Mouse (Mus musculus): ENCODE measurements around the gene Eps8. TPM values are rescaled to one million over a fixed set of nuclear protein-coding genes. Genes with fewer than 3 reads are reported as not detected.

The Eps8 gene
- polyA plus RNA-seq, 2 experiments: 14.9 to 33.3 TPM

- no peaks in the 10 kb centered on the region for H3K4me1 ChIP-seq (ENCODE audit: control insufficient read depth, insufficient read depth, low read length)
- H3K36me3 ChIP-seq (ENCODE audit: control insufficient read depth, insufficient read depth, low read length): 0 out of 2 replicates have a peak, but pooled peaks cover 10% of the 10 kb centered on the region
- H3K27ac ChIP-seq (replicated peaks; ENCODE audit: low read depth, low read length): no peak overlapping the region
- TF ChIP-seq POLR2A (IDR thresholded peaks at IDR 0.05; ENCODE audit: borderline replicate concordance, extremely low read depth, insufficient read depth, insufficient read length): no peak
- H3K4me3 ChIP-seq (replicated peaks; ENCODE audit: low read length): no peak overlapping the region
- H3K27me3 ChIP-seq (ENCODE audit: control insufficient read depth, insufficient read depth, low read length): no peaks in the 10 kb centered on the region
- H3K9me3 ChIP-seq (ENCODE audit: control insufficient read depth, low read length): no peaks in the 10 kb centered on the region
- no peak overlapping the region for H3K9ac ChIP-seq (ENCODE audit: low read depth, low read length, severe bottlenecking)
- no peak for DNase-seq (ENCODE audit: low spot score)
- no peak overlapping the region for H3K4me2 ChIP-seq (replicated peaks; ENCODE audit: low read depth, low read length, severe bottlenecking)
- WGBS: 28% methylated on average over 1 of the region's 1 CpGs
- ATAC-seq (ENCODE audit: low FRiP score, low read depth): no peak
Measured at GRCm38 (mm10) chr6:137504052-137504451, 150.6 kb downstream of the Eps8 start.

- DNase-seq (ENCODE audit: low spot score): no peak
- Histone ChIP-seq H3K4me2 (replicated peaks; ENCODE audit: low read depth, low read length, severe bottlenecking) (no peak overlapping the region), H3K27me3 (ENCODE audit: control insufficient read depth, insufficient read depth, low read length) (no peaks in the 10 kb centered on the region), H3K4me1 (ENCODE audit: control insufficient read depth, insufficient read depth, low read length) (no peaks in the 10 kb centered on the region), H3K9ac (ENCODE audit: low read depth, low read length, severe bottlenecking) (no peak overlapping the region), H3K4me3 (replicated peaks; ENCODE audit: low read length) (no peak overlapping the region), H3K27ac (replicated peaks; ENCODE audit: low read depth, low read length) (no peak overlapping the region), H3K9me3 (ENCODE audit: control insufficient read depth, low read length) (no peaks in the 10 kb centered on the region), H3K36me3 (ENCODE audit: control insufficient read depth, insufficient read depth, low read length) (0 out of 2 replicates have a peak, but pooled peaks cover 8% of the 10 kb centered on the region)
- WGBS: 83% methylated on average over 8 of the region's 8 CpGs
- ATAC-seq (ENCODE audit: low FRiP score, low read depth): no peak
- no peak for TF ChIP-seq POLR2A (IDR thresholded peaks at IDR 0.05; ENCODE audit: borderline replicate concordance, extremely low read depth, insufficient read depth, insufficient read length)
Measured at GRCm38 (mm10) chr6:137503462-137503861, 151.2 kb downstream of the Eps8 start.

DNA sequence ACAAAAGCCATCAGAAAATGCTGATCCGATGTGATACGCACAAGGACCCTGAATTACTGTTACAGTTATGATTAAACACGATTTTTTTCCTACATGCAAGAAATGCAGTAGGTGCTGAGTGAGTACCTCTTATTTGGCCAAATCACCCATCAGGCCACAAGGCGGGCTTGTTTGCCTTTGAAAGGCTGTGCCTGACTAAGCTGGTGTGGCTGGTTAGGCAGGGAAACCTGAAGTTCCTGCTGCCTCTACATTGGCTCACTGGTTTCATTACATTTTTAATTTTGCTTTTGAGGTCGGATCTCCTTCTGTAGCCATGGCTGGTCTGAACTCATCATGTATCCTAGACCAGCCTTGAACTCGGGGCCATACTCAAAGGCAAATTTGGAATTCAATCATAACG lies 151.7 kb downstream of the Eps8 start:
- Histone ChIP-seq H3K4me1 (ENCODE audit: control insufficient read depth, insufficient read depth, low read length) (no peaks in the 10 kb centered on the region), H3K9ac (ENCODE audit: low read depth, low read length, severe bottlenecking) (no peak overlapping the region), H3K36me3 (ENCODE audit: control insufficient read depth, insufficient read depth, low read length) (0 out of 2 replicates have a peak, but pooled peaks cover 8% of the 10 kb centered on the region), H3K9me3 (ENCODE audit: control insufficient read depth, low read length) (no peaks in the 10 kb centered on the region), H3K4me2 (replicated peaks; ENCODE audit: low read depth, low read length, severe bottlenecking) (no peak overlapping the region), H3K4me3 (replicated peaks; ENCODE audit: low read length) (no peak overlapping the region), H3K27ac (replicated peaks; ENCODE audit: low read depth, low read length) (no peak overlapping the region), H3K27me3 (ENCODE audit: control insufficient read depth, insufficient read depth, low read length) (no peaks in the 10 kb centered on the region)
- 90% methylated on average over 7 of the region's 7 CpGs for WGBS
- ATAC-seq (ENCODE audit: low FRiP score, low read depth) (no peak), DNase-seq (ENCODE audit: low spot score) (no peak)
- no peak for TF ChIP-seq POLR2A (IDR thresholded peaks at IDR 0.05; ENCODE audit: borderline replicate concordance, extremely low read depth, insufficient read depth, insufficient read length)

DNA sequence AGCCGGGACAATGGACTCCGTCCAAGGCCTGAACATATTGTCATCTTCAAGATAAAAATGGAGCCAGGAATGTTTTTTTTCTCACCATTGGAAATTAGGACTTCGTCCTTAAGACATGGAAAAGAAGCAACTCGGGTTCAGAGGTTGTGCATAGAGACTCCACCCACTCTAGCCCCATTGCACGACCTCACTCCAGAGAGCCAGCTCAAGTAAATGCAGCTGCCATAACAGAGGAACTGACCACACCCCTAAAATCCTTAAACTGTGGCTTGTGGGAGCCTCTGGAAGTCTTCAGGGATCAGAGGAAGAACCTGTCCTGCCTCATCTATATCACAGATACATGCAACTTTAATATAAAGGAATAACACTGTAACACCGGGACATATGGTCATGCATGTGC lies 155.9 kb downstream of the Eps8 start:
- Histone ChIP-seq H3K4me1 (ENCODE audit: control insufficient read depth, insufficient read depth, low read length) (no peaks in the 10 kb centered on the region), H3K9me3 (ENCODE audit: control insufficient read depth, low read length) (no peaks in the 10 kb centered on the region), H3K27me3 (ENCODE audit: control insufficient read depth, insufficient read depth, low read length) (no peaks in the 10 kb centered on the region), H3K4me3 (replicated peaks; ENCODE audit: low read length) (no peak overlapping the region), H3K9ac (ENCODE audit: low read depth, low read length, severe bottlenecking) (no peak overlapping the region), H3K4me2 (replicated peaks; ENCODE audit: low read depth, low read length, severe bottlenecking) (no peak overlapping the region), H3K27ac (replicated peaks; ENCODE audit: low read depth, low read length) (no peak overlapping the region), H3K36me3 (ENCODE audit: control insufficient read depth, insufficient read depth, low read length) (no peaks in the 10 kb centered on the region)
- ATAC-seq (ENCODE audit: low FRiP score, low read depth): no peak
- WGBS: 79% methylated on average over 6 of the region's 6 CpGs
- no peak for TF ChIP-seq POLR2A (IDR thresholded peaks at IDR 0.05; ENCODE audit: borderline replicate concordance, extremely low read depth, insufficient read depth, insufficient read length)
- no peak for DNase-seq (ENCODE audit: low spot score)

- H3K9me3 ChIP-seq (ENCODE audit: control insufficient read depth, low read length): no peaks in the 10 kb centered on the region
Measured at GRCm38 (mm10) chr6:137497208-137497835, 157.4 kb downstream of the Eps8 start.

More at GRCm38 (mm10) chr6:137497208-137497835, 157.4 kb downstream of the Eps8 start:
- H3K4me1 ChIP-seq (ENCODE audit: control insufficient read depth, insufficient read depth, low read length): no peaks in the 10 kb centered on the region
- no peaks in the 10 kb centered on the region for H3K36me3 ChIP-seq (ENCODE audit: control insufficient read depth, insufficient read depth, low read length)
- no peak overlapping the region for H3K4me3 ChIP-seq (replicated peaks; ENCODE audit: low read length)
- no peak for ATAC-seq (ENCODE audit: low FRiP score, low read depth)
- WGBS: 88% methylated on average over 8 of the region's 8 CpGs
- H3K4me2 ChIP-seq (replicated peaks; ENCODE audit: low read depth, low read length, severe bottlenecking): no peak overlapping the region
- H3K27ac ChIP-seq (replicated peaks; ENCODE audit: low read depth, low read length): no peak overlapping the region
- H3K27me3 ChIP-seq (ENCODE audit: control insufficient read depth, insufficient read depth, low read length): no peaks in the 10 kb centered on the region
- no peak for DNase-seq (ENCODE audit: low spot score)
- no peak overlapping the region for H3K9ac ChIP-seq (ENCODE audit: low read depth, low read length, severe bottlenecking)
- TF ChIP-seq POLR2A (IDR thresholded peaks at IDR 0.05; ENCODE audit: borderline replicate concordance, extremely low read depth, insufficient read depth, insufficient read length): no peak

All from limb, embryonic 14.5 days (tissue).